Mouse (Mus musculus): ENCODE results near the gene Slc7a8.

The Slc7a8 gene

DNA sequence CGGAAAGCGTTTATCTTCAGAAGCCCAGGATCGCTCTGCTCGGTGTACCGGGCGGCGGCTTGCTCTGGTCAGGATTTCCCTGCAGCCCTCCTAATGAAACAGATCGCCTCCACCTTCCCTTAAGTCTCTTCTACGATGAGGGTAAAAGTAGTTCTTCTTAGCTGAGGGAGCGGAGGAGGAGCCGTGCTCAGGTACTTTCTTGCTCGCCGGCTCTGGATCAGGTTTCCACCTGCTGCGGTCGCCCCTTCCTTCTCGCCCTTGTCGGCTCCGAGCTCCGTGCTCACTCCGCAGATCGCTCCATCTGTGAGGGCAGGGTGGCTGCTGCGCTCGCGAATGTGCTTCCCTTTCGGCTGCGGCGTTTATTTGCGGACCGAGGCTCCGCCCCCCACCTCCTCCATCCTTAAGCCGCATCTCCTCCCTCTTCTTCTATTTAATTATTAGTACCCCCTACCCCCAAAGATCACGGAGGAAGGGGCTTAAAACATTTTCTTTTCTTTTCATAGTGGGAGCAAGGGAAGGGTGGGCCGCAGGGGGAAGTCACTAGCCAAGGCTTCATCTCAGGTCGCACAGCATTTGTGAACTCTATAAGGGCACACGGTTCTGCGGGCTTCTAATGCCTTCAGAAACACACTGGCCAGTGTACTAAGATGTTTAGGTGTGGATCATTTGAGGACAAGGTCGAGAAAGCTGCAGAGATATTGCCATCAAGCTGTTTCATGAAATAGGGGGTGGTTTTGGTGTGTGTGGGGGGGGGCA lies at the start of gene Slc7a8:
Gene Slc7a8 (minus strand): TSS at position 337 of the 756 bp plus-strand sequence.
- no peak for DNase-seq (ENCODE audit: low read depth)

DNA sequence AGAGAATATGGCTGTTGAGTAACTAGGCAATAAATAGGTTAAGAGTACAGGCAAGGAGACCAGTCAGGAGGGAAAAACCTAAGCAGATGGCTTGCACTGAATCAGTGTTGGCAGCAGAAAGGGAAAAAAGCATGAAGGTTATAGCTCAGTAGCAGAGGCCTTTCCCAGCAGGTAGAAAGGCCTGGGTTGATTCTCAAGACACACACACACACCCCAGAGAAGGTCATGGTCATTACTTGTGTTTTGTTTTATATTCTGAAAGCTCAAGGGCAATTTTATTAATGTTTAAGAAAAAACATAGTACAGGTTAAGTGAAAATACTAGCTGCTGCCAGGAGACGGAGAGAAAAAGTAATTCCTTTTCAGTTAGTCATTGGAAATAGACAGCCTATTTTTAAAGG lies 42.0 kb upstream of the Slc7a8 start:
- DNase-seq (ENCODE audit: low read depth), result no peak

GRCm38 (mm10) chr14:54822301-54822700 lies 40.6 kb upstream of the Slc7a8 start:
- DNase-seq (ENCODE audit: low read depth), result no peak

DNA sequence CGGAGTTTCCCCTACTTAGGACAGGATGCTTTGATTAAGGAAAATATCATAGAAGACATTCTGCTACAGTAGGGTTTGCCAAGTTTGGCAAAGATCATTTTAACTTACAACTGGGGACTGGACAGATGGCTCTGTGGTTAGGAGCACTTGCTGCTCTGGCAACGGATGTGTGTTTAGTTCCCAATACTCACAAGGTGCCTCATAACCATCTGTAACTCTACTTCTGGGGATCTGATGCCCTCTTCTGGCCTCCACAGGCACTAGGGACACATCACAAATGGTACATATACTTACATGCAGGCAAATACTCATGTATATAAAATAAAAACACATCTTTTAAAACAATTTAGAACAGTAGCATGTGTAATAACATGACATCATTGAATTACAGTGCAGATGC lies 36.0 kb upstream of the Slc7a8 start:
- no peak for DNase-seq (ENCODE audit: low read depth)

GRCm38 (mm10) chr14:54815737-54816136 lies 34.0 kb upstream of the Slc7a8 start:
- DNase-seq (ENCODE audit: low read depth), result no peak

DNA sequence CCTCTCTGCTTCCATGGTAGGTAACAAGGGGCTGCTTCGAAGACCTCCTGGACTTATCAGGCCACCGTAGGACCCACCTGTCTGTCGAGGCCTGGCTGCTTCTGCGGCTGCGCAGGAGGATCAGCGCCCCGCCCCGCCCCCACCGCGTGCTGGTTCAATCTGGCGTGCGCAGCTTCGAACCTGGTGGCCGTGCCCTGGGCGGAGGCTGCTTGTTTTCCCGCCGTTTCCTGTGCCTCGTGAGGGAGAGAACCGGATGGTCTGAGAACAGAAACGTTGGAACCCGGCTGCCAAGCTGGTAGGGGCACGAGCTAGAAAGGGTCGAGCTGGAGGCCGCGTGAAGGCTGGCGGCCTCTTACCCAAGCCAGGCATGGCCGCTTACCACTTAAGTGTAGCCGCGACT lies 32.2 kb upstream of the Slc7a8 start, which contains the start of gene Rnf212b:
Gene Rnf212b (plus strand): TSS at position 151 of the 400 bp plus-strand sequence.
- DNase-seq (ENCODE audit: low read depth), result no peak

DNA sequence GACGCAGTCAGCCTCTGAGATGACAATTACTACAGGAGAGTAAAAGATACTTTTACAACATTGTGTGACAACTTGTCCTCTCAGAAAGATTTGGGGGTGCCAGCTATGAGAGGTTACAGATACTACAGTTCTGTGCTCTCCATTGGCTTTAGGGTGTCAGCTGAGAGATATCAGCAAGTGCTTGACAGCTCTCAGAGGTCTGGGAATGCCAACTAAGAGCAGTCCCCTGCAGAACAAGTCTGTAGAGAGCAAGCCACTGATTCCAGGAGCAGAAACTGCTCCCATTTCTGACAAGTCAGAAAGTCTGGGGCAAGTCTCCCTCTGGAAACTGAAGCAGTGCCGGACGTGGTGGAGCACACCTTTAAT lies 27.9 kb upstream of the Slc7a8 start:
- no peak for DNase-seq (ENCODE audit: low read depth)

GRCm38 (mm10) chr14:54808718-54809667 lies 27.2 kb upstream of the Slc7a8 start:
- no peak for DNase-seq (ENCODE audit: low read depth)

DNA sequence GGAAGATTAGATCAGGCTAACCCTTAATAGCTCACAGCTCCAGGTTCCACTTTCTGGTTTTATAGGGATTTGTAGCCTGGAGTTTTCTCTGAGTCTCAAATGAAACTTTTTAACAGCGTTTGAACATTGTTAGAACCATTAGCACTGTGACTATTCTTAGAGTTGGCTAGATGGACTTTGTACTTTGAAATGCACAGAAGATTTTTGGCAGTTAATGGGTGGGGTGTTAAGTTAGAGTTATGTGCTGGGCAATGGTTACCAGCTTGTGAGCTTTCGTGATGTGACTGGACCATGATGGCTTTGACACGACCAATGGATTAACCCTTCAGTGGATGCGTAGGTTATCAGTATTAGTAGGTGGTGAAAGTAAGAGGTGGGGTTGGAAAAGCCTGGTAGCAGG lies 24.4 kb upstream of the Slc7a8 start:
- no peak for DNase-seq (ENCODE audit: low read depth)

DNA sequence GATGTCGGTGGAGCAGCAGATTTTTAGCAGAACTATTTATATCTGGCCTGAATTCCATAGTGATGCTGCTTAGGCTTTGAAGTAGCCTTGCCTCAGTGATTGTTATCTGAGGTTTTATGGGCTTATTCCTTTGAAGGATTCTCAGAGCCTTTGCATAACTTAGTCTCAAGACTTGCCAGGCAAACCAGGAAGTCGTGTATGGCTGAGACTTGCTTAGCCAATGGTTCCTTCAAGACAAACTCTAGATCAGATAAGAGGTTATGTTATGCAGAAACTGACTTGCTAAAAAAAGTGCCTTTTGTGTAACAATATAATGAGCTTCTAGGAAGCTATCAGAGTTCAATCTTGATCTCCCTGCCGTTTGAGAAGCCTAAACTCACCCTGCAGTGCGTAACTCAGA lies 20.7 kb upstream of the Slc7a8 start:
- DNase-seq (ENCODE audit: low read depth), result no peak

DNA sequence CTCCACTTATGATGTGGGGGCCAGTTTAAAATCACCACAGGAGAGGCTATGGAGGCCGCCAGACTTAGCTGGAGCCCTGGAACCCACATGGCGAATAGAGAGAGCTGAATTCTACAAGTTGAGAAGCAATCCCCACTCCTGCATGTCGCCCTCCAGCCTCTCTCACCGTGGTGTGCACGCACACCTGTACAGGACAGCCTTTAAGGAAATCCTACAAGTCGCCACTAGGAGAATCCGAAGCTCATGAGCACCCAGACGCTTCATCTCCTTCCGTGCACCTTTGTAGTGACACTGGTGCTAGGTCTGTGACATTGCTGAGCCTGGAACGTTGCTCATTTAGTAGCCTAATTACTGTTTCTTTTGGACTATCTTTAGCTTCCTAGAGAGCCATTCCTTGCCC lies 17.9 kb upstream of the Slc7a8 start:
- DNase-seq (ENCODE audit: low read depth), result no peak

DNA sequence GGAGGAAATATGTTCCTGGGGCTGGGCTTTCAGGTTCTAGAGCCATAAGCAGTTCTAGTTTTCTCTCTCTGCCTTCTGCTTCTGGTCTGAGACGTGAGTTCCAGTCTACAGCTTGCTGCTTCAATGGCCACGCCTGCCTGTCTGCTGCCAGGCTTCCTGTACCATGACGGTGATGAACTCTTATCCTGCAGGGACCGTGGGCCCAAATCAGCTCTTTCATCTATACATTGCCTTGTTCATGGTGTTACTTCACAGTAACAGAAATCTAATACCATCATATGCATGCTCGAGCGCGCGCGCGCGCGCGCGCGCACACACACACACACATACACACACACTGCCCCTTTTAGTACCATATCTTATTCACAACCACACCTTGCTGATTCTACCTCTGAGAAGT lies 15.0 kb upstream of the Slc7a8 start:
- DNase-seq (ENCODE audit: low read depth), result no peak

GRCm38 (mm10) chr14:54795901-54796300 lies 14.2 kb upstream of the Slc7a8 start:
- no peak for DNase-seq (ENCODE audit: low read depth)

DNA sequence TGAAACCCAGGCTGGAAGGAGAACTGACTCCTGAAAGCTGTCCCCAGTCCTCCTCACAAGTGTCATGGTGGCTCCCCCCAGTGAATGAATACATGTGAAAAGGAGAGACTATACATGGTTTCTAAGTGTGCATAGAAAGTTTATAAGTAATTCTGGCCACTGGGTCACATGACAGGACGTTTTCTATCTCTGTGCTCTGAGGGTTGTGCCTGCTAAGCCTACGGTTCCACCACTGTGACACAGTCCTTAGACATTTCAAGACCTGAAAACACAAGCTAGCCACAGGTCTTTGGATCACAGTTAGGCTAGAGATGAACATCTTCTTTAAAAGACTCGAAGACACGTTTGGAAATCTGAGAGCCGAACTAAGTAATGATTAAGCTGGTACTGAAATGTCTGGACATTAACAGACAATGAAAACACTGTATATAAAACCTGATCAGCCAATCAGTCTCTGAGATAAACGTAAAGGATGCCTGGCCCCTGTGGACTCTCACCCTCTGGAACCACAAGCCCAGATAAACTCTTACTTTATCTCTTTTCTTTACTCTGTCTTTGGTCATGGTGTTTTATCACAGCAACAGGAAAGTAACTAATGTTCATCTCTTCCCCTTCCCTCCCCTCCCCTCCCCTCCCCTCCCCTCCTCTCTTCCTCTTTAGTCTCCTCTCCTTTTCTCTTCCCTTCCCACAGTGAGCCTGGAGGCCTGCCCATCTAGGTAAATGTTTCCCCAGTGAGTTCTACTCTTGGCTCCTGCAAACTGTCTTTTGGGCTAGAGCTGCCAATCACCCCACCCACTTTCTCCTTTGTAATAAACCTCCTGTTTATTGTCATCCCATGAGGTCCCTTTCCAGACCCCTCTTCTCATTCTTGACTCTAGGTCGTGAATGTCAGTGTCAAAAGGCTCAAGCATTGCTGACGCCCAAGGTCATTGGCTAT lies 12.4 kb upstream of the Slc7a8 start:
- no peak for DNase-seq (ENCODE audit: low read depth)

GRCm38 (mm10) chr14:54793351-54793750 lies 11.6 kb upstream of the Slc7a8 start:
- DNase-seq (ENCODE audit: low read depth), result no peak

GRCm38 (mm10) chr14:54792166-54792565 lies 10.4 kb upstream of the Slc7a8 start:
- DNase-seq (ENCODE audit: low read depth), result no peak

GRCm38 (mm10) chr14:54788231-54788630 lies 6.5 kb upstream of the Slc7a8 start:
- no peak for DNase-seq (ENCODE audit: low read depth)

GRCm38 (mm10) chr14:54787226-54787625 lies 5.5 kb upstream of the Slc7a8 start:
- DNase-seq (ENCODE audit: low read depth), result no peak

GRCm38 (mm10) chr14:54786489-54786888 lies 4.7 kb upstream of the Slc7a8 start:
- no peak for DNase-seq (ENCODE audit: low read depth)

DNA sequence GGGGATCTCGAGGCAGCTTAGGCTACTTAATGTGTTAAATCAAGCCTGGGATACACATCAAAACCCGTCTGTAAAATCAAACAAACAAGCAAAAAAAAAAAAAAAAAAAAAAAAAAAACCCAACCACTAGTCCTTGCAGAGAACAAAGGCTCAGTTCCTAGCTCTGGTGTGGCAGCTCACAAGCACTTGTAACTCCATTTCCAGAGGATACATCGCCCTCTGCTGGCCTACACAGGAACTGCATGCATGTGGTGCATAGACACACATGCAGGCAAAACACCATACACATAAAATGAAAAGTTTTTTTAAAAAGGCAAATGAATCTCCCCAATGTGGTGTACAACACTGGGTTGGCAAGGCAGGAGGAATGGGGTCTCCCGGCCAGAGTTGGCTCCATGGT lies 4.2 kb upstream of the Slc7a8 start:
- peak; percentile 78 for DNase-seq (ENCODE audit: low read depth)

GRCm38 (mm10) chr14:54782971-54783370 lies 1.2 kb upstream of the Slc7a8 start:
- no peak for DNase-seq (ENCODE audit: low read depth)
